Mouse (Mus musculus) limb, embryonic 11.5 days (tissue): ENCODE measurements around the gene Cpsf7. TPM values are rescaled to one million over a fixed set of nuclear protein-coding genes. Genes with fewer than 3 reads are reported as not detected.
A peak's percentile ranks its signal among the peaks of the same experiment; 100 is the strongest.

Experiments used
- ATAC-seq: fragments of 200-750 bp; cut with Nextera tagmentation; 2 replicates; pipeline ENCODE4 v1.8.0; 2017; ENCODE audit warnings: low read depth; ENCODE audit not compliant: insufficient number of reproducible peaks, low FRiP score, low TSS enrichment
- DNase-seq: peaks from one replicate; pipeline ENCODE4 v3.0.0-alpha.2; 2015; ENCODE audit warnings: low spot score
- H3K27ac ChIP-seq: fragments of 300-500 bp; sonication (generic); replicated peaks from 2 replicates; pipeline ENCODE4 v1.5.1; 2014; ENCODE audit warnings: low read depth, mild to moderate bottlenecking, low read length
- H3K27me3 ChIP-seq: fragments of 300-500 bp; sonication (generic); 2 replicates; pipeline ENCODE4 v1.6.1; 2014; ENCODE audit warnings: mild to moderate bottlenecking, low read length, mixed read lengths; ENCODE audit not compliant: control insufficient read depth, insufficient read depth
- H3K36me3 ChIP-seq: fragments of 300-500 bp; sonication (generic); 2 replicates; pipeline ENCODE4 v1.6.1; 2014; ENCODE audit warnings: mild to moderate bottlenecking, low read length, moderate library complexity, mixed read lengths; ENCODE audit not compliant: control insufficient read depth, insufficient read depth
- H3K4me1 ChIP-seq: fragments of 300-500 bp; sonication (generic); 2 replicates; pipeline ENCODE4 v1.6.1; 2014; ENCODE audit warnings: low read length, mixed read lengths; ENCODE audit not compliant: control insufficient read depth, insufficient read depth
- H3K4me2 ChIP-seq: fragments of 300-500 bp; sonication (generic); 2 replicates; pipeline ENCODE4 v1.6.1; 2014; ENCODE audit warnings: low read depth, mild to moderate bottlenecking, moderate library complexity; ENCODE audit not compliant: severe bottlenecking
- H3K4me3 ChIP-seq: fragments of 300-500 bp; sonication (generic); 2 replicates; pipeline ENCODE4 v1.5.1; 2014; ENCODE audit warnings: low read depth, low read length
- H3K9ac ChIP-seq: fragments of 300-500 bp; sonication (generic); 2 replicates; pipeline ENCODE4 v1.6.1; 2014; ENCODE audit warnings: mild to moderate bottlenecking, low read length
- H3K9me3 ChIP-seq: fragments of 300-500 bp; sonication (generic); 2 replicates; pipeline ENCODE4 v1.6.1; 2016; ENCODE audit warnings: low read length; ENCODE audit not compliant: control insufficient read depth
- WGBS: fragments of 180-500 bp; shearing (Covaris S2); extraction: QIAGEN DNeasy Blood & Tissue Kit; methylation state at CpG from one replicate; pipeline ENCODE4 v1.1.7; 2014; 5-methylcytosine and 5-hydroxymethylcytosine counted together
- polyA plus RNA-seq: library from polyadenylated mRNA; unstranded; fragments of >200 nt; fragmentation: Nextera tagmentation; extraction: Ambion mirVana; gene quantifications from 2 replicates; pipeline ENCODE4 v1.2.1, GENCODE M21; 2014

Gene Cpsf7
- polyA plus RNA-seq, 1 experiment from 2014 or later = 62.2 TPM

GRCm38 (mm10) chr19:10564278-10564677 is 39.2 kb downstream of the Cpsf7 start:
- Histone ChIP-seq H3K27me3 (no peaks in the 10 kb centered on the region), H3K4me3 (no peak overlapping the region), H3K36me3 (no peaks in the 10 kb centered on the region), H3K4me1 (no peaks in the 10 kb centered on the region), H3K9me3 (no peaks in the 10 kb centered on the region), H3K27ac (no peak overlapping the region), H3K4me2 (no peak overlapping the region), H3K9ac (no peak overlapping the region)
- whole genome bisulfite sequencing = 84% methylated on average over 6 of the region's 6 CpGs
- DNase-seq = no peak
- ATAC-seq = no peak

- WGBS = 84% methylated on average over 4 of the region's 4 CpGs
- Histone ChIP-seq H3K9ac (no peak overlapping the region), H3K36me3 (no peaks in the 10 kb centered on the region), H3K9me3 (no peaks in the 10 kb centered on the region), H3K27me3 (no peaks in the 10 kb centered on the region), H3K4me1 (no peaks in the 10 kb centered on the region), H3K27ac (no peak overlapping the region), H3K4me2 (no peak overlapping the region), H3K4me3 (no peak overlapping the region)
- ATAC-seq (no peak), DNase-seq (no peak)
These were observed 40.2 kb downstream of the Cpsf7 start for GRCm38 (mm10) chr19:10565217-10565616.

- WGBS = 95% methylated on average over 6 of the region's 6 CpGs
- Histone ChIP-seq H3K27ac (no peak overlapping the region), H3K4me2 (no peak overlapping the region), H3K4me1 (no peaks in the 10 kb centered on the region), H3K27me3 (no peaks in the 10 kb centered on the region), H3K4me3 (no peak overlapping the region), H3K36me3 (peaks cover 2% of the 10 kb centered on the region; the same call in 1 of the 2 replicates), H3K9ac (no peak overlapping the region), H3K9me3 (no peaks in the 10 kb centered on the region)
- DNase-seq (no peak), ATAC-seq (no peak)
These were observed 44.6 kb downstream of the Cpsf7 start for GRCm38 (mm10) chr19:10569627-10570026.

DNA sequence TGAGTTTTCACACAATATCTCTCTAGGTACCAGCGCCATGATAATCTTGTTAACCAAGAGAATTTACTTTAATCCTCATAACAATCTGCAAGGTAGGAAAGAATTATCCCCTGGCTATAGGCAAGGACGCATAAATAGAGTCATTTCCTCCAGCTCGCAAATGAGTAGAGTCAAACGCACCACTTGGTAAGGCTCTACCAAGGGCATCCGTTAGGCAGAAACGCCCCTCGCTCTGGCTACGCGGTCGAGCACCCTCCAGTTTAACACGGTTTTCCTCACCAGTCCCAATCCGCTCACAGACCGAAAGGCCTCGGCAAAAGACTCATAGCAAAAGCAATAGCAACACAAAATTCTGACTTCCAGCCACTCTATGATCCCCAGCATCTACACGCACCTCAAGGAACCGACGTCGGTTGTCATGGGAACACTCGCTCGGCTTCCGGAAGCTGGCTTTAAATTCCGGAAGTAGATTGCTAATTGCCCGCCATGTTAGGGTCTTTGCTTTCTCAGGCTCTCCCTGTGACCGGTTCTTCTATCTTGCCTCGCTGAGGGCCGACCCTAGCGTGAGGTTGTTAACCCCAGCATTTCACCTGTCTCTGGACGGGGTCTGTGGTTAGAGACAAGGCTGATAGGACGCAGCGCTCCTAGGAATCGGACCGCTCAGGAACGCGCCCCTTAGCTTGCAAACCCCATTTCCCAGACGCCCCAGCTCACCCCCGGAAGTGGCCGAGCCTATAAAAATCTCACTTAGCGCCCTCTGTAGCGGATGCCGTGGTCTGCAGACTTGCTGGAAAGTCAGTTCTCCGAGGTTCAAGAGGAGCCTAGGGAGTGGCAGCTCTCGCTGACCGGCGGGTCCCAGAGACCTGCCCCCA is 51.9 kb downstream of the Cpsf7 start, which contains the start of the genes Cyb561a3 and Tmem138:
Gene Cyb561a3, plus strand, starts transcription at position 483 of the 872 bp plus-strand sequence.
Gene Tmem138, minus strand, starts transcription at position 673 of the 872 bp plus-strand sequence.
- peak; percentile 95 for ATAC-seq
- WGBS = under 1% methylated on average over 44 of the region's 44 CpGs
- H3K9ac ChIP-seq = peak within 1 kb of the TSS; percentile 76
- no peaks in the 10 kb centered on the region for H3K9me3 ChIP-seq
- H3K27me3 ChIP-seq = no peaks in the 10 kb centered on the region
- peak; percentile 95 for DNase-seq
- H3K36me3 ChIP-seq = peaks cover 4% of the 10 kb centered on the region; the same call in 1 of the 2 replicates
- H3K4me2 ChIP-seq = peak within 1 kb of the TSS; percentile 79
- H3K27ac ChIP-seq = peak within 1 kb of the TSS; percentile 63
- peaks cover 5% of the 10 kb centered on the region; the same call in 1 of the 2 replicates for H3K4me1 ChIP-seq
- peak within 1 kb of the TSS; percentile 62 for H3K4me3 ChIP-seq

GRCm38 (mm10) chr19:10580102-10580501 is 55.0 kb downstream of the Cpsf7 start:
- H3K4me1 ChIP-seq = peaks cover 5% of the 10 kb centered on the region; the same call in 1 of the 2 replicates
- no peak overlapping the region for H3K27ac ChIP-seq
- no peaks in the 10 kb centered on the region for H3K27me3 ChIP-seq
- no peaks in the 10 kb centered on the region for H3K9me3 ChIP-seq
- WGBS = 75% methylated on average over 3 of the region's 3 CpGs
- DNase-seq (no peak), ATAC-seq (no peak)
- H3K4me2 ChIP-seq = no peak overlapping the region
- no peak overlapping the region for H3K4me3 ChIP-seq
- H3K9ac ChIP-seq = no peak overlapping the region
- H3K36me3 ChIP-seq = no peaks in the 10 kb centered on the region

- Histone ChIP-seq H3K9ac (no peak overlapping the region), H3K27ac (no peak overlapping the region), H3K36me3 (no peaks in the 10 kb centered on the region), H3K4me1 (peaks cover 5% of the 10 kb centered on the region; the same call in 1 of the 2 replicates), H3K27me3 (no peaks in the 10 kb centered on the region), H3K4me3 (no peak overlapping the region), H3K9me3 (no peaks in the 10 kb centered on the region), H3K4me2 (no peak overlapping the region)
- DNase-seq (no peak), ATAC-seq (no peak)
- WGBS = 85% methylated on average over 3 of the region's 3 CpGs
These were observed 55.7 kb downstream of the Cpsf7 start for GRCm38 (mm10) chr19:10580761-10581160.

DNA sequence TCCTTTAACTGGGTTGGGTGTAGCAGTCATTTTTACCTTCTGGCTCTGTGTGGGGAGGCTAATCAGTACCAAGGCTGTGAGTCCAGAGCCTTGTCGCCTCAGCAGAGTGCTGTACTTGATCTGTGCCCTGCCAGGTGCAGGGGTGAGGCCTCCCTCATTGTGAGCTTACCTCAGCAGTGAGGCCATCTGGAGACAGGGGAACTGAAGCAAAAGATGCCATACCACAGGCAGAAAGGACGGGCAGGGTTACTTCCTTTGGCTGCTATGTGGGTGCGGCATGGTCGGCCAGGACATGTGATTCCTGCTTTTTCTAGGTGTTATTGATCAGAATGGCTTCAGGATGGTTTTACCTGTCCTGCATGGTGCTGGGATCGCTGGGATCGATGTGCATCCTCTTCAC is 56.9 kb downstream of the Cpsf7 start:
- Histone ChIP-seq H3K27ac (no peak overlapping the region), H3K36me3 (no peaks in the 10 kb centered on the region), H3K27me3 (no peaks in the 10 kb centered on the region), H3K9me3 (no peaks in the 10 kb centered on the region), H3K4me2 (no peak overlapping the region), H3K4me1 (peaks cover 2% of the 10 kb centered on the region; the same call in 1 of the 2 replicates), H3K4me3 (no peak overlapping the region), H3K9ac (no peak overlapping the region)
- no peak for DNase-seq
- no peak for ATAC-seq
- WGBS = 82% methylated on average over 6 of the region's 6 CpGs

GRCm38 (mm10) chr19:10583550-10584146 is 58.6 kb downstream of the Cpsf7 start:
- H3K4me3 ChIP-seq = no peak overlapping the region
- H3K4me2 ChIP-seq = no peak overlapping the region
- ATAC-seq = no peak
- no peaks in the 10 kb centered on the region for H3K27me3 ChIP-seq
- H3K27ac ChIP-seq = no peak overlapping the region
- WGBS = 78% methylated on average over 7 of the region's 7 CpGs
- no peak for DNase-seq
- H3K9me3 ChIP-seq = no peaks in the 10 kb centered on the region
- H3K4me1 ChIP-seq = no peaks in the 10 kb centered on the region
- H3K36me3 ChIP-seq = no peaks in the 10 kb centered on the region
- no peak overlapping the region for H3K9ac ChIP-seq
